Mouse (Mus musculus) thymus, postnatal 4 days (tissue): Measurements from ENCODE around the gene Rbm8a2.
"Not testable (repeated sequence)": the region's sequence is repeated elsewhere in the genome, so short reads cannot be mapped to it uniquely, and the experiment has no call there.

Experiments used
- DNase-seq: peaks from one replicate; pipeline ENCODE4 v3.0.0; 2021

The Rbm8a2 gene

DNA sequence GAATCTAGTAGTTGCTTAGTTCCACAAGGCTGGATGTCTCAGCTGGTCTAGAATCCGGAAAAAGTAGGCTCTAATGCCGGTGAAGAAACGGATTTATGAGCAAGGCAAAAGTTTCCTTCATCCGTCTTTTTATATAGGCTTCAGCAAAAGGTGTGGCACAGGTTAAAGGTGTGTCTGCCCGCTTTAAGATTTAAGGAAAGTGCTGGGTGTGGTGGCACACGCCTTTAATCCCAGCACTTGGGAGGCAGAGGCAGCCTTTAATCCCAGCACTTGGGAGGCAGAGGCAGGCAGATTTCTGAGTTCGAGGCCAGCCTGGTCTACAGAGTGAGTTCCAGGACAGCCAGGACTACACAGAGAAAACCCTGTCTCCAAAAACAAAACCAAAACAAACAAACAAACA lies at the start of gene Rbm8a2:
Gene Rbm8a2, minus strand, starts transcription at position 101 of the 400 bp plus-strand sequence.
- not testable (repeated sequence) for DNase-seq

- no peak for DNase-seq
Measured at GRCm38 (mm10) chr1:176028397-176028796, 49.5 kb upstream of the Rbm8a2 start.

GRCm38 (mm10) chr1:176024501-176024900 lies 45.6 kb upstream of the Rbm8a2 start:
- no peak for DNase-seq

DNA sequence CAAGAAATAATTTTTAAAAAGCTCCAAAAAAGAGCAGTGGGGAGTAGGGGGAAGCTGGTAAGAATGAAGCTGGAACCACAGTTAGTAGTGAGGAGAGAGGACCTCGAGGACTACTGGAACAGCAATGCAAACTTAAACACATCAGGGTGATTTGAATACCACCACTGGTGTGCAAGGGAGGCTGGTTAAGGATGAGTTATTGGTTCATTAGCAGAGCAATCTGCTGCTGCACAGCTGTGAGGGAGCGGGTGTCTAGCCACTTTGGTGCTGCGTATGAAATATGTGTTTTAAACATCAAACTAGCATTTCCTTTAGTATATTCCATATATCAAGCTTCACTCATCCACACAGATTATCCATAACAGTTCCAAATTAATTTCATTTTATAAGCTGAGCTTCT lies 39.6 kb upstream of the Rbm8a2 start:
- DNase-seq = no peak

GRCm38 (mm10) chr1:176016076-176016475 lies 37.2 kb upstream of the Rbm8a2 start:
- DNase-seq = no peak

DNA sequence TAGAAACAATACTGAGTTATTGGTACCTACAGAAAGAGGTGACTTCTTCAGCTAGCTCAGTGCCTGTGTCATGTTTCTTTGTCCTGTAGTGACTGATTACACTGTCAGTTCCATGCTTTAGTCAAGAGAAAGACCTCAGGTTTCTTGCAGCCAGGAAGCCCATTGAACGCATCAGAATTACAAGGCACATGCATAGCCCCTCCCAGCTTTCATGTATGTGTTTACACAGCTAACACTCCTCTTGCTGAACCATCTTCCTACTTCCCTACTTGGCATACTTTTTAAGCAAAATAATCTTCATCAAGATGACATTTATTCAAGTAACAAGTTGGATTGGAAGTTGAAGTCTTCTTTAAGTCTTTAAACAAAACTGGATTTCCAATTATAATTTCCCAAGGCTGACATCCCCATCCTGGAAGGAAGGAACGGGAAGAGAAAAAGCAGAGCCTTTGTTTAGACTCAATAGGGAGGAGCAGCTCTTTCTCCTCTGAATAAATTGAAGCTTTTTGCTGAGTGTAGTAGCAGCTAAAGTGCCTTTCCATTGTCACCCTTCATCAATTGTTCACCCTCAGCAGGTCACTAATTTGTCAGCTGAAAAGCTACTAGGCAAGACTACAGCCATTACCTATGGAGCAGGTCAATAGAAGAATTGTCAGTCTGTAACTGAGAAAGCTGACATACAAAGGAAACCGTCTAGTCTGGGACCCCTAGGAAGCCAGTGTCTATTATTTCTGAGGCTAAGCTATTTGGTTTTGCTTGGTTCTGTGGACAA lies 34.8 kb upstream of the Rbm8a2 start:
- DNase-seq = no peak

- DNase-seq = no peak
Measured at GRCm38 (mm10) chr1:176011535-176011934, 32.6 kb upstream of the Rbm8a2 start.

DNA sequence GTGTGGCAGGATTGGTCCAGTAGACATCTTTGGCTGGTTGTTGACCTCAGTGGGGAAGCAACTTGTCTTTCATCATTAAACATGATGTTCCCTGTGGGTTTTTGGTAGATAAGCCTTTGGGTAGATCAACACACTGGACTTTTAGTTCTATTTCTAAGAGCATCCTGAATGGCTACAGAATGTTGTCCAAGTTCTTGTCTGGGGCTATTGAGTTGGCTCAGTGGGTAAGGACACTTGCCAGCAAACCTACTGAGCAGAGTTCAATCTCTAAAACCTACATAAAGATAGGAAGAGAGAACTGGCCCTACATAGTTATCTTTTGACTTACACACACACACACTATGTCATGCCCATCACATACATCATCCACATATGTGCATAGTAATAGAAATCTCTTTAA lies 32.2 kb upstream of the Rbm8a2 start:
- no peak for DNase-seq

GRCm38 (mm10) chr1:176008411-176008810 lies 29.5 kb upstream of the Rbm8a2 start:
- DNase-seq = no peak

DNA sequence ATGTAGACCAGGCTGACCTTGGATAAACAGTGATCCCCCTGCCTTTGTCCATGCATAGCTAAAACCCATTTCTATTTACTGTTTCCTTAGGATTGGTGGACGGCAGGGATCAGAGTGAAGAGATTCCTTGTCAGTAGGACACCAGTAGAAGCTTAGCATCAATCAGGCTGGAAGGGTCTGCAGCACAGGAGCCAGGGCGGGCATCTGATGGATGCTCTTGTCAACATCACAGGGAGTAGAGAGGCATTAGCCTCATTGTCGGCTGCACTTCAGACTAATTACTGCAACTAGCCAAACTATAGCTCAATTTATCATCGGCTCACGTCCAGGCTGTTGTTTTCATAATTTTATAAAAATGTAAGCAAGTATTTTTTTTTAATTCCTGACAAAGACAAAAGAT lies 21.7 kb upstream of the Rbm8a2 start:
- DNase-seq = no peak

GRCm38 (mm10) chr1:175997076-175997651 lies 18.2 kb upstream of the Rbm8a2 start:
- DNase-seq = no peak

- no peak for DNase-seq
Measured at GRCm38 (mm10) chr1:175988912-175989311, 10.0 kb upstream of the Rbm8a2 start.

DNA sequence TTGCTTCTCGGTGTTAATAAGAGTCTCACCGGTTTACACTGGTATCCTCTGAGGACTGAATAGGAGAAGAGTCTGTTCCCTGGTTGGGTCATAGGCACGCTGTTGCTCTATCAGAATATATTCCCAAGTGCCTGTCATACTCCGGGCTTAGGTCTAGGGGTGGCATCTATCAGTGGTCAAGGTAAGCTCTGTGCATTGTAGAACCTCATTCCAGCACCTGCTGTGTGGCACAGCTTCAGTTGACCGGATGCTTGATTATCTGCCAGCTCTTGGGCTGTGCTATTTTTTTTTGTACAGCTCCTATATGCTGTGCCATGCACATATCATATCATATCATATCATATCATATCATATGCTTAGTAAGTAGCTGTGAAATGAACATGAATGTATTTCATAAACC lies 9.5 kb upstream of the Rbm8a2 start:
- DNase-seq = no peak

GRCm38 (mm10) chr1:175970710-175971109 lies 8.2 kb downstream of the Rbm8a2 start:
- no peak for DNase-seq

- no peak for DNase-seq
Measured at GRCm38 (mm10) chr1:175967004-175967745, 11.7 kb downstream of the Rbm8a2 start.

DNA sequence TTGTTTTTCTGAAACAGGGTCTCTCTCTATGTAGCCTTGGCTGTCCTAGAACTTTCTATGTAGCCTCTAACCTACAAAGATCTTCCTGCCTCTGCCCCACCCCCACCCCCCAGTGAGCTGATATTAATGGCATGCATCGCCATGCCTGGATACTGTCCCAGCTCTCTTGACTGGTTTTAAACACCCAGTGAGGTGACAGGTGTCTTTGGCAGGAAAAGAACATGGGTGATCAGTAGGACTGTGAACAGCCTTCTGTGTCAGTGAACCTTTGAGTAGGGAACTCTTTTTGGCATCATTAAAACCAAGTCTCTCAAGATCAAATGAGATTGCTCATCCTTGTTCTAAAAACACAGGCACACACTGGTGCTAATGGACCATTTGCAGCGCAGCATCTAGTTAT lies 17.1 kb downstream of the Rbm8a2 start:
- no peak for DNase-seq

DNA sequence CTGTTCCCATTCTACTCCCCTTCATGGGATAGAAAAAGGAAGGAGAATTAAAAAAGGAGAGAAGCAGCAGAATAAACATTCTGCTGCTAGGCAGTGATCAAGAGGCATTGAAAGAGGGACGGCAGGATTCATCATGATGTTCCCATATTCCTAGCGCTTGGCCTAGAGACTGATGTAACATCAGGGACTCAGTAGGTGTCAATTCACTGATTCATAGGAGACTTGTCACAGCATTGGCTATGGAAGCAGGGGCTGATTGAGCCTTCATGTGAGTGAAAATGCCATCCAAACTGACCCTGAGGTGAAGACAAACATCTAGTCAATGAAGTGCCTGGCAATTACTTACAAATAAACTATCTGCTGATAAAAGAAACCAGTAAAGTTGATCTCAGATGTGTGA lies 28.1 kb downstream of the Rbm8a2 start:
- DNase-seq = no peak

DNA sequence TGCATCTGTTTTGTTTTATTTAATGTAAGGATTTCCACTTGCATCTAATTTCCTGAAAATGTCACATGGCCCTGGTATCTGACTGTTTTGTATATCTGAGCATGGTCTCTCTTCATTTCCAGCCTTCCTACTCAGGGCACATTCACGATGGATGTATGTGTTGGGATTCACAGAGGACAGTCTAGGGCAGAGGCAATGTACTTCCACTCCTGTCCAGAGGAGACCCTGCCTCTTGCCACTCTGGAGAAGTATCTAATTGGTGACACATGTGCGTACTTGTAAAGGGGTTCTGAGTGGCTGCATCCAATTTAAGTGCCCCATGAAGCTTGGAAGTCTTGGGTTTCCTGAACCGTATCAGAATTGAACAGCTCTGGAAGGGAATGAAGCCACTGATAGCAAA lies 28.5 kb downstream of the Rbm8a2 start:
- DNase-seq = no peak

DNA sequence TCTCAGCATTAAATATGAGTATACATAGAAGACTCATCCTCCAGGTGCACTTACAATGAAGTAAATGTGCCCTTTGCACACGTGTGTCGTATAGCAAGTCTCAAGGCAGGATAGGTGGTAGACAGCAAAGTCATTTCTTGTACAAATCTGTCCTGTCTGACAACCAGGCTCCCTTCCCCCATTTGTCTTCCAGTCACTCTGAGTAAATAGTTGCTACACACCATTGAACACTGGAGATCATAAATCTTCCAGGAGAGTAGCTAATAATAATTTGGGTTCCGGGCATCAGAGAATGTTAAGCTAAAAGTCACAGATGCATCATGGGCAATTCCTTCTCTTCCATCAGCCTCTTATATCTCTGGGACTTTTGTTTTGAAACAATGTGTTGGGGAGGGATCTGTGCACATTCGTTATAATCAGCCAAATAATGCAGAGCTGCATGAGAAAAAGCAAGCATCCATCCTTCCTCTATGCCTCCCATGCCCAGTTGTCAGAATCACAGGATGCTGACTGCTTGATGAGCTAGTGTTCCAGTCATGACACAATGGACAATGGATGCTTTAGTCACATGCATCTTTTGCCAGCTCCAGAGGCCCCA lies 32.1 kb downstream of the Rbm8a2 start:
- no peak for DNase-seq

- DNase-seq = no peak
Measured at GRCm38 (mm10) chr1:175943168-175943567, 35.7 kb downstream of the Rbm8a2 start.

DNA sequence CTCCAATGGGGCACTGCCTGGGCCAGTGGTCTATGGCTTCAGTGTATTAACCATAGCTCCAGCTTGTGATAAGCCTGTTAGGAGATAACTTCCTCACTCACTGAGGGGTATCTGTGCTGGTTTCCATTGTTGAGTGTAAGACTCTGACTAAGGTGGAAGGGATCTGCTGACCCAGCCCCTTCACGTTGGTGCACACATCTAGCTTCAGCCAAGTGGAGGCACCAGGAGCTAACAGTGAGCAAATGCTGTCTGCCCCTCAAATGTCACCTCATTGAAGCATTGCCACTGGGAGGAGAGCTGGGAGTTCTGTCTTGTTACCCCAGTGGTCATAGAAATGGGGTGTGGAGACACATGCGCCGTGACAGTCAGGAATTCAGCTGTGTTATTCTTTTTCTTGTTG lies 40.2 kb downstream of the Rbm8a2 start:
- no peak for DNase-seq

DNA sequence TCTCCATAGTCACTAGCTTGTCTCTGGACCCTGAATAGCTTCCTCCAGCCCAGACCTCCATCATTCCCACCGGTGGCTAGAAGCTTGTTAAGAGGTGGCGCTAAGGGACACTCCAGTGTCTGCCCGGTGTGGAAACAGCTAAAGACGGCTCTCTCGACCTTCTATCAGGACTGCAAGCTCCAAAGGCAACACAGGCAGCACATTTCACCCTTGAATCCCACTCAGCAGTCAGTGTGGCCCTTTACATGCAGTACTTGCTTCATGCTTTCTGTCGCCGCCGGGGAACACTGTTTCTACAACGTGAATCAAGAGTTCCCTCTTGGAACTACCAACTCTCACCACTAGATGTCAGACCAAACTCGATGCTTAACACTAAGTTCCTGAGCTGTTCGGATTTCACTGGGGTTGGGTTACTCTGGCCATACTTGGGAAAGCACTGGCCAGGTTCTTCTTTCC lies 42.6 kb downstream of the Rbm8a2 start:
- peak; percentile 47 for DNase-seq

GRCm38 (mm10) chr1:175931391-175931790 lies 47.5 kb downstream of the Rbm8a2 start:
- DNase-seq = no peak
